Mouse (Mus musculus): ENCODE results near the gene Foxn3.

Gene Foxn3

GRCm38 (mm10) chr12:99183261-99183792 is 380.1 kb downstream of the Foxn3 start:
- no peak for DNase-seq (ENCODE audit: low read depth, low spot score)

GRCm38 (mm10) chr12:99182338-99182737 is 381.0 kb downstream of the Foxn3 start:
- DNase-seq (ENCODE audit: low read depth, low spot score): no peak

GRCm38 (mm10) chr12:99180234-99180824 is 383.1 kb downstream of the Foxn3 start:
- no peak for DNase-seq (ENCODE audit: low read depth, low spot score)

DNA sequence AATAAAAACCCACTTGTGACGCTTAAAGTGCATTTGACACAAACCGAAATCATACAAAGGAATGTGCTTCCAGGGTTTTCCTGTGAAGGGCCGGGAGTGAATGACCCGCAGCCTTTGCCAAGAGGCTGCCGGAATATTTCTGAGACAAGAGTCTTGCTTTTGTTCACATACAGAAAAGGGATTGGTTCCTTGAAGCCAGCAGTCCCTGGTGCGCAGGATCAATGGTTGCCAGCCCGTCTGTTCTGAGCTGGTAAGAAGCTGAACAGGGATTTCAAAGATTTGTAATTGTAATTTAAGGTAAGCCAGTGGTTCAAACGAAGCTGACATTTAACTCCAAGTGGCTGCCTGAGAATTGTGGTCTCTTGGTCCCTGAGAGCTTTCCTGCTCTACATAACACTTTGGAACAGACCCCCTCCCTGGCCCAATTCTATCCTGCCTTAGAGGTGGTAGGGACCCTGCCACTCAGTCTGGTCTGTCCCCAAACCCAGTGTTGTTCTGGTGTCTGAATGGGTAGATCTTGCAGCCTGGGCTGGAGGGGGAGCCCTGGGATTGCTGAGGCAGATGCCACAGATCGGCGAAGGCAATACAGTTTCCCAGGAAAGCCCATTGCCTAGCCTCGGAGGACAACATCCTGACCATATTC is 388.3 kb downstream of the Foxn3 start:
- DNase-seq (ENCODE audit: low read depth, low spot score): no peak

DNA sequence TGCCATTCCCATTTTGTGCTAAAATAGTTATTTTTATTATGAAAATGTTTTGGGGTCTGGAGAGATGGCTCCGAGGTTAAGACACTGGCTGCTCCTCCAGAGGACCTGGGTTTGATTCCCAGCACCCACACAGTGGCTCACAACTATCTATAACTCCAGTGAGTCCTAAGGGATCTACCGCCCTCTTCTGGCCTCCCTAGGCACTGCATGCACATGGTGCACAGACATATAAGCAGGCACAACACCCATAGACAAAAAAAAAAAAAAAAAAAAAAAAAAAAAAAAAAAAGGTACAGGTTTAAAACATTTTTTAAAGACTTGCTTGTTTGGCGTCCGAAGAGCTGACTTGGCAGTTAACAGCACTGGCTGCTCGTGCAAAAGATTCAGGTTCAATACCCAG is 391.2 kb downstream of the Foxn3 start:
- DNase-seq (ENCODE audit: low read depth, low spot score): peak; percentile 22

DNA sequence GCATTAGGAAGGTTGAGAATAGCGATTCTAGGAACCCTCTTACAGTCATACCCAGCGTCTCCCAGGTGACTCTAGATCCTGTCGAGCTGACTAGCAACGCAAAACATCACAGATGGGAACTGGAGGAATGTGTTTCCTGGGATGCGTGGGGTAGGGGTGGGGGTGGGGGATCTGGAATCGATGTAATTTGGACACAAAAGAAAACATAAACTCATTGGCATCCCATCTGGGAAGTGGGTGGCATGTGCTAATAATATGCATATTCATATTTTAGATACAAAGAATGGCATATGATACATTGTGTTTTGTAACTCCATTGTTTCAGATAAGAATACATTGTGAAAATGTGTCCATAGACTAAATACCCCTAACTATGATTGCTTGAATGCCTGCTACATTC is 393.5 kb downstream of the Foxn3 start:
- no peak for DNase-seq (ENCODE audit: low read depth, low spot score)

DNA sequence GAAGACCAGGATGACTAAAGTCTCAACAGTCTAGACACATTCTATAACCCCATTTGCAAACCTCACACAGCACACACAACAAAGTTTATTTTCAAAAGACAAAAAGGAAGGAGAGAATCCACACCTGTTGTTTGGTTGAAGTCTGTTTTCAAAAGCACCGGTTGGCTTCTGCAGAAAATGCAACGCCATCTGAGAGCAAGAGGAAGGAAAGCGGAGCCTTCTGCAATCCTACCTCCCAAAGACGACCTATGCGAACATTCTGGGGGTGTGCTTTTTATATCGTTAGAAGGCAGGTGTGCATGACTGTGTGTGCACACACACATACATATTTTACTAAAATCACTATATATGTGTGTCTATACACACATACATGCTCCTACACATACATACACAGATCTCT is 397.3 kb downstream of the Foxn3 start:
- no peak for DNase-seq (ENCODE audit: low read depth, low spot score)

DNA sequence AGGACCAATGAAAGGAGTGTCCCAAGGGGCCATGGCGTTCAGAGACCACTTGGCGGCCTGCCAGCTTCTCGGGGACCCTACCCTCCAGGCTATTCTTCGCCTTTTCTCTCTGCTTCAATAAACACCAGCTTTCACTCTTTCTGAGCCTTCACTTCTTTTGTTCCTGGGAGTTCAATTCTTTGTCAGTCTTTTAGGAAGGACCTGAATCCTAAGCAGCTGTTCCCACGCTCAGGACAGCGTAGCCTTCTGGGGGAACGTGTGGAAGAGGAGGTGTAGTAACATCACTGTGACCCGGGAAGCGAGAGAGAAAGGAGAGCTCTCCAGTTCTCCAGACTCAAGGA is 400.1 kb downstream of the Foxn3 start:
- DNase-seq (ENCODE audit: low read depth, low spot score): no peak

DNA sequence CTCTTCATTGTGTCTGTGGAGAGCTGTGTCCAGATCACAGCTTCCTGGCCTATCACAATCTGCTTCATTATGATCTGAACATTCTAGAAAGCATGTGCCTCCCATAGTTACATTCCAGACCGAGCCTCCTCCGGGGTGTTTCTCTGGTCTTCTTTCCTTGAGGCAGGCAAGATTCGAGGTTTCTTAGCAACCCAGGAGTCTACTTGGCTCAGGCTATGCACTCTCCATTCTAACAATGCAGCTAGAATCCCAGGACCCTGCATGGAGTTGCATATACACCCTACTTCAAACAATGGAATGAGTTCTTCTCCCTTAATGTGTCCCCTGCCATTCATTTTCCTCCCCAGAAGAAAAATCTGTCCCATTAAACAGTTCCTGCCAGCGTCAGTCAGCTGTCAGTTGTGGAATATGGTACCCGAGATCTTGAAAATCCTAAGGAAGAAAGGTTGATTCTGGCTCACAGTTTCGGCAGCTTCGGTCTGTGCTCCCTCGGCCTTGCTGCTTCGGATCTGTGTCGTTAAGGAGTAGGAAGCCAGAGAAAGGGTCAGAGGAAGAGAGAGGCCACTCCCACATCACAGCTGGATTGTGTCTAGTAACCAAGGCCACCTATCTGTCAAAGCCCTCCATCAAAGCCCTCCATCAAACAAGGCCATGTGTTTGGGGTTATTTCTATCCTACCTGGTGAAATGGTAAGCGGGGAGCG is 400.6 kb downstream of the Foxn3 start:
- no peak for DNase-seq (ENCODE audit: low read depth, low spot score)

DNA sequence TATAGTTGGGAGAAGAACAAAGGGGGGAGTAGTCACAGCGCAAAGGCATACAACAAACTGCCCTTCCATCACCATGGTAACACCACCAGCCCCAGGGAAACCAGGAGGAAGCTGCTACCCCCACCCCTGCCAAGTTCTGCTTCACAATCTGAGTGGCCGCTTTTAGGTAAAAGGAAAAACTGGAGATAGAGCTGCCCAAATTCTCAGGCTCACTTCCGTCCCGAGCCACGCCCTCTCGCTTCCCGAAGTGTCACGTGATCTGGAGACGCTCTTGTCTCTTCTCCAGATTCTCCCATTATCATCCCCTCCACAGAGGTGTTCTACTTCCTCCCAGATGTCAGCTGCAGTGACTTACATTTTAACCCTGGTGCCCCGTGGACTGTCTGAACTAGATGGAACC is 401.2 kb downstream of the Foxn3 start:
- no peak for DNase-seq (ENCODE audit: low read depth, low spot score)

GRCm38 (mm10) chr12:99160061-99160460 is 403.3 kb downstream of the Foxn3 start:
- DNase-seq (ENCODE audit: low read depth, low spot score): no peak

GRCm38 (mm10) chr12:99155904-99156303 is 407.5 kb downstream of the Foxn3 start:
- DNase-seq (ENCODE audit: low read depth, low spot score): no peak

GRCm38 (mm10) chr12:99154230-99154629 is 409.2 kb downstream of the Foxn3 start:
- no peak for DNase-seq (ENCODE audit: low read depth, low spot score)

DNA sequence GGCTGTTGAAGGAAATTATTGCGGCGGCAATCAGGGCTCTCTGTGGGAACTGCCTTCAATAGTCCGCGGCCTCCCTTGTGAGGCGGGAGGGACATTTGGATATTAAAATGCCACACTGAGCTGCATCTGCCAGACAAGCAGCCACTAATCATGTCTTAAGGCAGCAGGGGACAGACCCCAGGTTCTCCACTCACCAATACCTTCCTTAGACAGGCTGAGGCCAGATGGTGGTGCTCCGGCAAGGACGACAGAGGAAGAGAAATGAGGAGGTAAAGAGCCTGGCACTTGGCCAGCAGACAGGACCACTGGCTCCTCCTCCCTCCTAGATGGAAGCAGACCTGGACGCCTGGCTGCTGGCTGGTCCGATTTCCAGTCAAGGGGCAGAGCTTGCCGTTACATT is 409.7 kb downstream of the Foxn3 start:
- DNase-seq (ENCODE audit: low read depth, low spot score): no peak

DNA sequence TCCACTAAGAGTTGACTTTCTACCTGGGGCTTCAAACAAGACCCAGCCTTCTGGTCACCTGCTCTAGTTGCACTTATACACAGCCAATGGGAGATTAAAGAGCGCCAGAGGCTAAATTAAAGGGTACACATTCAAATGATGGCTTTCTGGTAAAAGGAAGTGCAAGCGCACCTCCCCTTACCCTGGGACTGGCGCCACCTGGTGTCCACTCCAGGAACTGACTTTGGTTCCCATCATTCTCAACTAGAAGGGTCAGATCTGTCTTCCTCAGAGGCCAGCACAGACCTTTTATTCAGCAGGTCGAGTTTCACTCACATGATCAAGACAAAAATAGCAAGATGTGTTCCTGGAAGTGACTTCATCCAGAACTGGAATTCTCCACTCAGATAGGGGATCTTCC is 413.3 kb downstream of the Foxn3 start:
- DNase-seq (ENCODE audit: low read depth, low spot score): peak; percentile 64

- no peak for DNase-seq (ENCODE audit: low read depth, low spot score)
These were observed 414.2 kb downstream of the Foxn3 start for GRCm38 (mm10) chr12:99149193-99149592.
